Mouse (Mus musculus) forebrain, embryonic 13.5 days (tissue): ENCODE results near the gene Kntc1. TPM values are rescaled to one million over a fixed set of nuclear protein-coding genes. Genes with fewer than 3 reads are reported as not detected.

Experiments used
- ATAC-seq: fragments of 200-750 bp; cut with Nextera tagmentation; 2 replicates; pipeline ENCODE4 v1.8.0; 2017
- H3K27ac ChIP-seq: fragments of 300-500 bp; sonication (generic); 2 replicates; pipeline ENCODE4 v1.5.1; 2015; ENCODE audit warnings: inconsistent platforms, mild to moderate bottlenecking, moderate library complexity
- H3K27me3 ChIP-seq: fragments of 300-500 bp; sonication (generic); 2 replicates; pipeline ENCODE4 v1.6.1; 2015; ENCODE audit warnings: mild to moderate bottlenecking, inconsistent platforms
- H3K36me3 ChIP-seq: fragments of 300-500 bp; sonication (generic); 2 replicates; pipeline ENCODE4 v1.6.1; 2015; ENCODE audit warnings: mild to moderate bottlenecking, inconsistent platforms; ENCODE audit not compliant: poor library complexity, severe bottlenecking
- H3K4me1 ChIP-seq: fragments of 300-500 bp; sonication (generic); 2 replicates; pipeline ENCODE4 v1.6.1; 2015; ENCODE audit warnings: inconsistent platforms
- H3K4me2 ChIP-seq: fragments of 300-500 bp; sonication (generic); 2 replicates; pipeline ENCODE4 v1.6.1; 2015; ENCODE audit warnings: inconsistent platforms, mild to moderate bottlenecking, moderate library complexity
- H3K4me3 ChIP-seq: fragments of 300-500 bp; sonication (generic); 2 replicates; pipeline ENCODE4 v1.5.1; 2015; ENCODE audit warnings: mild to moderate bottlenecking, inconsistent platforms
- H3K9ac ChIP-seq: fragments of 300-500 bp; sonication (generic); 2 replicates; pipeline ENCODE4 v1.6.1; 2015; ENCODE audit warnings: mild to moderate bottlenecking, inconsistent platforms
- H3K9me3 ChIP-seq: fragments of 300-500 bp; sonication (generic); replicated peaks from 2 replicates; pipeline ENCODE4 v1.6.1; 2016; ENCODE audit warnings: inconsistent platforms
- WGBS: fragments of 180-500 bp; shearing (Covaris S2); methylation state at CpG from one replicate; pipeline ENCODE4 v1.1.7; 2015; 5-methylcytosine and 5-hydroxymethylcytosine counted together
- polyA plus RNA-seq: library from polyadenylated mRNA; unstranded; fragments of >200 nt; fragmentation: Nextera tagmentation; extraction: Ambion mirVana; gene quantifications from 2 replicates; pipeline ENCODE4 v1.2.1, GENCODE M21; 2015

The Kntc1 gene
- polyA plus RNA-seq, 1 experiment from 2014 or later: 28.1 TPM

DNA sequence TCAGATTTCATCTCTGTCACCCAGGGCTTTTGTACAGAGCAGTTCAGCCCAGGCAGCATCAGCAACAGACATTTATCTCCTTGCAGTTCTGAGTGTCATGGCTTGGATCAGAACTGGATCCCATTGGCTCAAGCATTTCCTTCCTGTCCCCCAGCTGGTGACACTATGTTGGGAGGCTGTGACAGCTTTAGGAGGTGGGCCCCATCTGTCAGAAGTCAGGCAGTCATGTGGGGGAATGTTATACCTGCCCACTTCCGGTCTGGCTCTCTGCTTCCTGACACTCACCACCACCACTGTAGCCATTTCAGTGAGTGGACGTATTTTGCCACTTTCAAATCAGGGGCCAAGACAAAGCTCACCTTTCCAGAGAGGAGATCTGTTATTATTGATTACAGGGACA is 101.9 kb downstream of the Kntc1 start:
- H3K4me3 ChIP-seq: no peak overlapping the region
- 65% methylated on average over 2 of the region's 2 CpGs for WGBS
- no peak for ATAC-seq

DNA sequence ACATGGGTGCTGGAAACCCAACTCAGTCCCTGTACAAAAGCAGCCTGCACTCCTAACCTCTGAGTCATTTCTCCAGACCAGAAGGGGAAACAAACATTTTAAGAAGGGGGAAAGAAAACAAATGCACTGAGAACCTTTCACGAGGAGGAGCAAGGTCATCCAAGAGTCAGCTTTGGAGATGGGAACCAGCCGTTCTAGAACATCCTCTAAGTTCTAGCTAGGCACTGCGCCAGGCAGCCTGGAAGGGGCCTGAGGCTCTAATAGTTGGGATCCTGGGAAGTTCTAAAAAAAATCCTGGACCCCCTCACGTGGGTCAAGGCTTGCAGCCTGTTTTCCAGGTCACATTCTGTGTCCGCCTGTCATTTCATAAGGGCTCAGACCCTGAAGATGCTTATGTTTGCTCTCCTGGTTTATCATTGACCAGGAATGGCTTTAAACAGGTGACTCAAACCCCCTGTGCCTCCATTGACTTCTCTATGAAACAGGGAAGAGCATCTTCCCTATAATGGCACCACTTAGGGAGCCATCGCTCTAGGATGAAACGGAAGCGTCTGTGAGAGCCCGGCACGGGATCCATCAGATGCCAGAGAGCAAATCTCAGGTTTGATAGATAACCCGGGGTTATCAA is 104.5 kb downstream of the Kntc1 start:
- H3K36me3 ChIP-seq: no peaks in the 10 kb centered on the region
- no peak overlapping the region for H3K27ac ChIP-seq
- no peak for ATAC-seq
- H3K9me3 ChIP-seq: no peaks in the 10 kb centered on the region
- no peaks in the 10 kb centered on the region for H3K27me3 ChIP-seq
- WGBS: 92% methylated on average over 11 of the region's 11 CpGs
- H3K9ac ChIP-seq: no peak overlapping the region
- no peaks in the 10 kb centered on the region for H3K4me1 ChIP-seq
- no peak overlapping the region for H3K4me2 ChIP-seq
- H3K4me3 ChIP-seq: no peak overlapping the region

More for the DNA sequence above, 101.9 kb downstream of the Kntc1 start:
- Histone ChIP-seq H3K9me3 (no peaks in the 10 kb centered on the region), H3K4me2 (no peak overlapping the region), H3K36me3 (no peaks in the 10 kb centered on the region), H3K27ac (no peak overlapping the region), H3K9ac (no peak overlapping the region), H3K4me1 (no peaks in the 10 kb centered on the region), H3K27me3 (no peaks in the 10 kb centered on the region)

GRCm38 (mm10) chr5:123854511-123854910 is 105.0 kb downstream of the Kntc1 start:
- Histone ChIP-seq H3K4me1 (no peaks in the 10 kb centered on the region), H3K4me2 (no peak overlapping the region), H3K27ac (no peak overlapping the region), H3K9me3 (no peaks in the 10 kb centered on the region), H3K9ac (no peak overlapping the region), H3K27me3 (no peaks in the 10 kb centered on the region), H3K4me3 (no peak overlapping the region), H3K36me3 (no peaks in the 10 kb centered on the region)
- 93% methylated on average over 9 of the region's 9 CpGs for WGBS
- no peak for ATAC-seq

DNA sequence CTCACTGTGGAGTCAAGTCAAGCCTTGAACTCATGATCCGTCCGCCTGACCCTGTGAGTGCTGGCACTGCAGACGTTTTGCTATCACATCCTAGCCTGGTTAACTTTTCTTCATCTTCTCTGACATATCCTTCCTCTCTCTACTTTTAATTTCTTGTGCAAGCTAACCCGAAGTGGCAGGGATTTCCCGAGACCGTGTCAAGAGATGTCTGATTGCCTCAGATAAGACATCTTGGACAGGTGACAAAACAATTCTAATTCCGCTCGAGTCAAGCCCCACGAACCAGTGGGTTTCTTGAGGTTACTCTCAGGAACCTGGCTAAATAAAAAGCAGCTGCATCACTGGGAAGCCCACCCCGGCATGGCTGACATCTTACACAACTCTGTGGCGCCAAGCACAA is 109.3 kb downstream of the Kntc1 start:
- H3K27me3 ChIP-seq: no peaks in the 10 kb centered on the region
- H3K9me3 ChIP-seq: no peaks in the 10 kb centered on the region
- ATAC-seq: no peak
- H3K4me2 ChIP-seq: no peak overlapping the region
- H3K4me1 ChIP-seq: no peaks in the 10 kb centered on the region
- no peaks in the 10 kb centered on the region for H3K36me3 ChIP-seq
- no peak overlapping the region for H3K27ac ChIP-seq
- 88% methylated on average over 11 of the region's 11 CpGs for WGBS
- H3K4me3 ChIP-seq: no peak overlapping the region
- H3K9ac ChIP-seq: no peak overlapping the region

- Histone ChIP-seq H3K36me3 (no peaks in the 10 kb centered on the region), H3K27ac (no peak overlapping the region), H3K4me1 (no peaks in the 10 kb centered on the region), H3K4me3 (no peak overlapping the region), H3K27me3 (no peaks in the 10 kb centered on the region), H3K9me3 (no peaks in the 10 kb centered on the region), H3K9ac (no peak overlapping the region), H3K4me2 (no peak overlapping the region)
- no peak for ATAC-seq
- 89% methylated on average over 15 of the region's 15 CpGs for WGBS
Measured at GRCm38 (mm10) chr5:123862374-123863350, 113.1 kb downstream of the Kntc1 start.

- Histone ChIP-seq H3K36me3 (no peaks in the 10 kb centered on the region), H3K9ac (no peak overlapping the region), H3K4me2 (no peak overlapping the region), H3K4me3 (no peak overlapping the region), H3K9me3 (no peaks in the 10 kb centered on the region), H3K4me1 (no peaks in the 10 kb centered on the region), H3K27ac (no peak overlapping the region), H3K27me3 (no peaks in the 10 kb centered on the region)
- WGBS: 86% methylated on average over 14 of the region's 14 CpGs
- no peak for ATAC-seq
Measured at GRCm38 (mm10) chr5:123863934-123864333, 114.4 kb downstream of the Kntc1 start.

- H3K27ac ChIP-seq: no peak within 1 kb of the TSS
- H3K36me3 ChIP-seq: no peaks in the 10 kb centered on the region
- H3K4me3 ChIP-seq: no peak within 1 kb of the TSS
- no peaks in the 10 kb centered on the region for H3K9me3 ChIP-seq
- no peak for ATAC-seq
- H3K4me2 ChIP-seq: no peak within 1 kb of the TSS
- no peaks in the 10 kb centered on the region for H3K4me1 ChIP-seq
- H3K27me3 ChIP-seq: no peaks in the 10 kb centered on the region
- 87% methylated on average over 12 of the region's 12 CpGs for WGBS
- no peak within 1 kb of the TSS for H3K9ac ChIP-seq
Measured at GRCm38 (mm10) chr5:123865365-123865764, 115.8 kb downstream of the Kntc1 start, which contains the start of gene Hcar2. TSS of gene Hcar2 (minus strand) at chr5:123865499.

DNA sequence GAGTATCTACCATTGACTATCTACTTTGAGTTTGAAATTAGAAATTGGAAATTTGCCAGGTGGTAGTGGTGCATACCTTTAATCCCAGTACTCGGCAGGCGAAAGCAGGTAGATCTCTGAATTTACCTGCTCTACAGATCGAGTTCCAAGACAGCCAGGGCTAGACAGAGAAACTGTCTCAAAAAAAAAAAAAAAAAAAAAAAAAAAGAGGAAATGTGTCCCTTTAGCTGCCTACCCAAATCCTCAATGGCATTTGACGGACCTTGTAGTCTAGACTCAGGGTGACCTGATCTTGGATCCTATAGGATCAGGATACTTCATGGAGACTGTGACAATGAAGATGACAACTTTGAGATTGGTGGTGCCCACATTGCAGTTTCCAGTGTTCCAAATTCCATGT is 116.9 kb downstream of the Kntc1 start:
- ATAC-seq: no peak
- H3K4me3 ChIP-seq: no peak overlapping the region
- WGBS: 89% methylated on average over 4 of the region's 4 CpGs

DNA sequence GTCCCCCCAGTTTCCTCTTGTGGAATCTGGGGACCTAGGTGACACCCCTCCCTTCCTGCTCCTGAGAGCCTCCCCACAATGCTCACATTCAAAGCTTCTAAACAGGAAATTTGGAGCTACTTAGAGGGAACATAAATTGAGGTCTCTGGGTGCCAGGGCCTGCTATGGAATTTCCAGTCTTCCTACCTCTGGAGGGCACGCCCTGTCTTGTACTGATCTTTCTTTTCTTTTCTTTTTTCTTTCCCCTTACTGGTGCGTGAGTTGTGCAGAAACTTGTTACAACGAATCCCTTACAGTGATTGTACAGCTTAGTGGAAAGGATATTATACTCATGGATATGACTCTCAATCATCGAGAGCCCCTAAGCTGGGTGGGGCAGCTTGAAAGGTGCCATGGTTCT is 120.1 kb downstream of the Kntc1 start:
- H3K27me3 ChIP-seq: no peaks in the 10 kb centered on the region
- H3K4me3 ChIP-seq: no peak overlapping the region
- H3K4me2 ChIP-seq: no peak overlapping the region
- no peaks in the 10 kb centered on the region for H3K36me3 ChIP-seq
- no peak for ATAC-seq
- no peaks in the 10 kb centered on the region for H3K4me1 ChIP-seq
- H3K9me3 ChIP-seq: no peaks in the 10 kb centered on the region
- H3K9ac ChIP-seq: no peak overlapping the region
- no peak overlapping the region for H3K27ac ChIP-seq
- 81% methylated on average over 4 of the region's 4 CpGs for WGBS

More for the DNA sequence above, 116.9 kb downstream of the Kntc1 start:
- Histone ChIP-seq H3K36me3 (no peaks in the 10 kb centered on the region), H3K27ac (no peak overlapping the region), H3K9me3 (no peaks in the 10 kb centered on the region), H3K4me1 (no peaks in the 10 kb centered on the region), H3K9ac (no peak overlapping the region), H3K27me3 (no peaks in the 10 kb centered on the region), H3K4me2 (no peak overlapping the region)

Other genes with a start within 250 kb of the Kntc1 start
- gene B3gnt4, start 239.3 kb upstream of the Kntc1 start, polyA plus RNA-seq: 1.7 and 2.0 TPM in 2 replicates
- 133 and 137 TPM in 2 replicates for gene Diablo, start 225.5 kb upstream of the Kntc1 start, polyA plus RNA-seq
- gene Gm49027, start 224.2 kb upstream of the Kntc1 start, polyA plus RNA-seq: 0.97 and 1.2 TPM in 2 replicates
- gene Vps33a, start 176.7 kb upstream of the Kntc1 start, polyA plus RNA-seq: 32.8 and 38.1 TPM in 2 replicates
- 65.5 and 78.3 TPM in 2 replicates for gene Clip1, start 65.1 kb upstream of the Kntc1 start, polyA plus RNA-seq
- 85.1 and 97.4 TPM in 2 replicates for gene Zcchc8, start 28.6 kb upstream of the Kntc1 start, polyA plus RNA-seq
- gene Rsrc2, start 302 bp upstream of the Kntc1 start, polyA plus RNA-seq: 167 and 172 TPM in 2 replicates
- gene Hcar2, start 115.8 kb downstream of the Kntc1 start, polyA plus RNA-seq: not detected in 2 replicates
- gene Hcar1, start 130.3 kb downstream of the Kntc1 start, polyA plus RNA-seq: 0.13 and 0.16 TPM in 2 replicates
- gene Denr, start 157.5 kb downstream of the Kntc1 start, polyA plus RNA-seq: 139 and 160 TPM in 2 replicates
- gene Gm43518, start 177.7 kb downstream of the Kntc1 start, polyA plus RNA-seq: 1.9 and 3.4 TPM in 2 replicates
- gene Ccdc62, start 181.0 kb downstream of the Kntc1 start, polyA plus RNA-seq: 5.1 and 6.0 TPM in 2 replicates
- gene Hip1r, start 223.9 kb downstream of the Kntc1 start, polyA plus RNA-seq: 16.2 and 16.8 TPM in 2 replicates